Mouse (Mus musculus): Measurements from ENCODE around the gene Fbxo24. TPM values are rescaled to one million over a fixed set of nuclear protein-coding genes. Genes with fewer than 3 reads are reported as not detected.

Fbxo24 gene
- polyA plus RNA-seq, 2 experiments from 2014 or later: 0.46 to 0.49 TPM

GRCm38 (mm10) chr5:137600619-137601364 lies 28.0 kb downstream of the Fbxo24 start, which contains the start of gene Mospd3:
Gene Mospd3, minus strand, starts transcription at chr5:137601058.
- peak; percentile 90 for ATAC-seq

GRCm38 (mm10) chr5:137600281-137600618 lies 28.6 kb downstream of the Fbxo24 start:
- ATAC-seq: no peak

DNA sequence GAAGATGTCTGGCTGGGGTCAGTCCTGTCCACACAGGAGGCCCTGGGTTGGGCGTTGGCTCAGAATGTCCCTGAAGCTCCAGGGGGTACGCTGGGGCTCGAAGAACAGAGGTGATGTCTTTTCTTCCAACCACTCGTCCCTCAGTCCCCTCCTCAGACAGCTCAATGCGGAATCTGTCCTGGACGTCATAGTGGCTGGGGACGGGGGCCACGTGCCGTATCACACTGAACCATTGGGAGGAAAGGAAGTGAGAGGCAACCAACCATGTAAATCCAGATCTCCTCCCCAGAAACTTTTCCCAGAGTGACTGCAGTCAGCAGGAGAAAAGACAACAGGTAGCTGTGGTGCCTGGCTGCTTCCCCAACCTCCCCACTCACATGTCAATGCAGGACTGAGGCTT lies 29.2 kb downstream of the Fbxo24 start:
- no peak for ATAC-seq

DNA sequence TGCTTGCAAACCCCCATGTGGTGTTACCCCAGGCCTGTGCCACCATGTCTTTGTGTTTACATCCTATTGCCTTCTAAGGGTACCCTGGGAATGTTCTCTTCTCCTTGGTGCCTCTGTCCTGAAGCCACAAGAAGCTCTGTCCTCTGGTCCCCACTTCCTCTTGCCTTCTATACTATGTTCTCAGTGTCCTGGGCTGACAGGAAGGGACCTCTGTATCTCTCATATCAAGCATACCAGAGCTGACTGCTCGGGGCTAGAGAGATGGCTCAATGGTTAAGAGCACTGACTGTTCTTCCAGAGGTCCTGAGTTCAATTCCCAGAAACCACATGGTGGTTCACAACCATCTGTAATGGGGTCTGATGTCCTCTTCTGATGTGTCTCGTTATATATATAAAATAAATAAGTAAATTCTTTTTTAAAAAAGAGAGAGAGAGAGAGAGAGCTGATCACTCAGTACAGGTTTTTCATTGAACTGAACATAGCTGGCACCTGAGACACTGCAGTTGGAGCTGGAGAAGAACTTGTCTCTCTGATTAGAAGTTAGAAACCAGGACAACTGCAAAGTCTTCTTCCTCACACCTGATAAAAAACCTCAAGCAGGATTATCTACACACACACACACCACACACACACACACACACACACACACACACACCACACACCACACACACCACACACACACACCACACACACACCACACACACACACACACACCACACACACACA lies 30.5 kb downstream of the Fbxo24 start:
- ATAC-seq: no peak

GRCm38 (mm10) chr5:137597625-137598024 lies 31.2 kb downstream of the Fbxo24 start:
- no peak for ATAC-seq

DNA sequence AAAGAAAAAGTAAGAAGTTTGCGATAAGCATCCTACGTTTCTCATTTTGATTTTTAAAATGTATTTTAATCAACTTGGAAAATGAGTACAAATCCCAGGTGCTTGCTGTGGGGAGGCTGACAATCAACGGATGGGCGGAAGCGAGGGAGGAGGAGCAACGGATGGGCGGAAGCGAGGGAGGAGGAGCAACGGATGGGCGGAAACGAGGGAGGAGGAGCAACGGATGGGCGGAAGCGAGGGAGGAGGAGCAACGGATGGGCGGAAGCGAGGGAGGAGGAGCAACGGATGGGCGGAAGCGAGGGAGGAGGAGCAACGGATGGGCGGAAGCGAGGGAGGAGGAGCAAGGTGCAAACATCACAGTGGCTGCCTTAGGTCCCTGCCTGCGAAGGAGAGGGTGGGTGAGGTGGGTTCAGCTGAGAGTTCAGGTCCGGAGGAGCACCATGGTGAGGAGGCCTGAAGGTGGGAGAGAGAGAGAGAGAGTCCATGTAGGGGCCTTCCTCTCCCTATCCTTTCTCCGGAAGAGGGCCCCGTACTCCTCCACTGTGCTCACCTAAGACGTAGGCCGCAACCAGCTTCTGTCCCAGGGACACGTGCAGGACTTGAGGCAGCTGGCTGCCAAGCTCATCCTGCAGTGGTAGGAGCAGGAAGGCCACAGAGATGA lies 32.1 kb downstream of the Fbxo24 start:
- no peak for ATAC-seq

DNA sequence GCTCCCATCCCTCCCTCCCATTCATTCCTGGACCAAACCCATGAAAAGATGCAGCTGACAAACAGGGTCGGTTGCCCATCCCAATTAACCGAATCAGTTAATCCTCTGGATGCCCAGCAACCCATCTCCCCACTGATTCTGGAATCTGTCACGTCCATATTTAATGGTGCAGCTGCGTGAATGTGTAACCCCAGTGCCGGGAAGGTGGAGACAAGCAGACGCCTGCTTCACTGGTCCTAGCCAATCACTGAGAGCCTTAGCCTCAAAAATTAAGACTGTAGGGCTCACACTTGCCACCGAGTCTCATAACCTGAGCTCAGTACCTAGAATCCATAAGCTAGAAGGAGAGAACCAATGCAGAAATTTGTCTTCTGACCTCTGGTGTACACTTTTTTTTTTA lies 32.9 kb downstream of the Fbxo24 start:
- no peak for ATAC-seq

DNA sequence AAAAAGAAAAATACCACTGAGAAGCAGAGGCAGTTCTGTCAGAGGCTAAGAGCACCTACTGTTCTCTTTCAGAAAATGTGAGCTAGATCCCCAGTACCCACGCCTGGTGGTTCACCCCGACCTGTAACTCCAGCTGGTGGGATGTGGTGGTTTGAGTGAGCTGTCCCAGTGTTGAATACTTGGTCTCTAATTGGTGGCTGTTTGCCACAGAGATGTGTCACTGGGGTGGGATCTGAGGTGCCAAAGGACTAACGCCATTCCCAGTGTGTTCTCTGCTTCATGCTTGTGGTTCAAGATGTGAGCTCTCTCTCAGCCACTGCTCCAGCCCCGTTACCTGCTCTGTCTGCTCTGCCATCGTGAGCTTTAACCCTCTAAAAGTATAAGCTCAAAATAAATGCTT lies 38.3 kb downstream of the Fbxo24 start:
- no peak for ATAC-seq

DNA sequence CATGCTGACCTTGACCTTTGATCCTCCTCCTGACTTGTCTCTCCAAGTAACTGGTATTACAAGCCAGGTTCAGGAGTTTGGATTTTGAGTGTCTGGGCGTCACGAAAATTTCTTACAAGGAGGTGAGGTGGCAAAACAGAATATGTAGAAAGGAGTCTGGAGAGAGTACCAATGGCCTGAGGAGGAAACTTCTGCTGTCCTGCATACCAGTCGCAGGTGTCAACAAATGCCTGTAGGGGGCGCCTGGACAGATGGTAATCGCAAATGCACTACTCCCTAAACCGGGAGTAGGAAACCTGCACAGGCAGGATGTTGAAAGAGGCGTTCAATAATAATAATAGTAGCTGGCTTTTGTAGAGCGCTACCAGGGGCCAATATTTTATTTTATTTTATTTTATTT lies 43.8 kb downstream of the Fbxo24 start:
- peak; percentile 60 for ATAC-seq

DNA sequence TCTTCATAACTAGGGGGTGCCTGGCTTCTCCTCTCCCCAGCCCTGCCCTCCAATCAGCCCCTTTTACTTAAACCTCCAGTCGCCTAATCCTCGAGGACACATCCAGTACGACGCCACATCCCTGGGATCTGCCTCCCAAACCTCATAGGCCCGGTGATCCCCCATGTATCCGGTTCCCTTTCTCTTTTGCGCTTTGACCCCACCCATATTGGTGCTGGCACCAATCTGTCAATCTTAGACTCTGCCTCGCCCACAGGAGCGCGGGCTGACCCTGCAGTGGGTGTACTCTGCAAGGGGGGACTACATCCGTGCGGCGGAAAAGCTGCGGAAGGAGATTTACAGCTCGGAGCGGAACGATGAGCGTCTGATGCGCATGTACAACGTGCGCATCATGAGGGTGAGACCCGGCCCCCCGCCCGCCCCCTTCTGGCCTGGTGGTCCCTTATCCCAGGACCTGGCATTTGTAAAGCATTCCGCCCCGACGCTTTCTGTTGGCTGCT lies 45.1 kb downstream of the Fbxo24 start:
- ATAC-seq: no peak

GRCm38 (mm10) chr5:137582702-137583101 lies 46.1 kb downstream of the Fbxo24 start:
- ATAC-seq: no peak

- ATAC-seq: no peak
These were observed 48.6 kb downstream of the Fbxo24 start for GRCm38 (mm10) chr5:137580246-137580645.

GRCm38 (mm10) chr5:137574470-137574901 lies 54.3 kb downstream of the Fbxo24 start:
- no peak for ATAC-seq

DNA sequence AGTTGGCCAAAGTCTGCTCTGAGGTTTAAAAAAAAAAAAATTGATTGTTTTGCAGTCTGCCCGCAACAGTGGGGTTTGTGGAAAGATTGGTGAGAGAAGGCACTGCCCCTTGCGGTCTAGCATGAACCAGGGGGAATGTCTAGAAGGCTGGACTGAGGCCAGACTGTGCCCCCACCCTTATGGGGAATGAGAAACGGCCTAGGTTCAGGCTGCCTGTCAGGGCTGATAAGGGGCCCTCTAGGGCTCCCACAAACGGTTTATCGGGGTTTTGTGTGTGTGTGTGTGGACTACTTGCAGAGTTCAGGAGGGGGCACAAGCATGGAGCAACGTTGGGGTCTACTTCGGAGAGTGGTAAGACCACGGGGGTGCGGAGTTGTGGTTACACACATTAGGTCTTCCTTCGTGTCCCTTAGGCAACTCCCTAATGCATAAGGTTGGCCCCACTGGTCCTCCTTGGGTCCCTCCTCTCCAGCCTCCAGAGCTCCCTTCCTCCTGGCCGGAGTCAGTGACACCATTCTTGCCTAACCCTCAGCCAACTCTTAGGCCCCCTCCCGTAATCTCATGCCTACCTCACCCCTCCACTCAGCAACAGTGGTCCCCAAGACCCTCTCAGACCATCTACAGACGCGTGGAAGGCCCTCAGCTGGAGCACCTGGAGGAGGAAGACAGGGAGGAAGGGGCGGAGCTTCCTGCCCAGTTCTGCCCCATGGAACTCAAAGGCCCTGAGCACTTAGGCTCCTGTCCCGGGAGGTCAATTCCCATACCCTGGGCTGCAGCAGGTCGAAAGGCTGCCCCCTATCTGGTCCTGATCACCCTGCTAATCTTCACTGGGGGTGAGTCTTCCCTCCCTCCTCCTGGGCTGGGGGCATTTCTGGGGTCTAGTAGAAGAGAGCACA lies 57.9 kb downstream of the Fbxo24 start:
- no peak for ATAC-seq

DNA sequence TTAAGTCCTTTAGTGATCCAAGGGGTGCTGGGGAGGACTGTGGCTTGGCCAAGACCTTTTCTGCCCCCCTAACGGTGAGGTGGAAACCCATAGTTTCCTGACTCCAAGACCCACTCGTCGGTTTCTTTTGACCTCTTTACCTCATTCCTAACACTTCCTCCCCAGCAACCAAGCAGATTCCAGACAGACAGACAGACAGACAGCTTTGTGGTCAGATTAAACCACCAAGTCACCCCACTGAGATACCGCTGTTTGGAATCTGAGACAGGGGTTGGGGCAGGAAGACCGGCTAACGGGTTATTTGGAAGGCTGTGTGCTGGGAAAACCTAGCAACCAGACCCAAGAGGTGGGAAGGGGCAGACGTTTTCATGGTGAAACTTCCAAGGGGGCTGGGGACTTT lies 58.6 kb downstream of the Fbxo24 start:
- no peak for ATAC-seq

DNA sequence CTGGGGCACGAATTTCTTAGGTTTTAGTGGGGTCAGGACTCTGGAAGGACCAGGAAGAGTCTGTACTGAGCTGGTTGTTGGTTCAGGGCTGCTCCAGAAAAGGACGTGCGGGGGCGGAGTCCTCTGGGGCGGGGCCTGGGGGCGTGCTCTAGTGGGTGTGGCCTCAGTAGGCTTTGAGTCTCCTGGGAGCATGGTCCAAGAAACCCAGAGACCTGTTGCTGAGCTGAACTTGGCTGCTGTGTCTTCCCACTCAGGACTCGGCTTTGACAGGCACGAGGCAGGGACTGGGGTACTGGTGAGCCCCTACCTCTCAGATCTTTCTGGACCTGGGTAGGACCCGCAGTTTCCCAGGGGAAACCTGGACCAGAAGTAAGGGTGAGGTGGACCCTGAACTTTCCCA lies 59.1 kb downstream of the Fbxo24 start, which contains the start of gene Tfr2:
Gene Tfr2 (plus strand): TSS at position 176 of the 400 bp plus-strand sequence.
- peak; percentile 74 for ATAC-seq

- no peak for ATAC-seq
These were observed 59.8 kb downstream of the Fbxo24 start for GRCm38 (mm10) chr5:137569031-137569430.

- ATAC-seq: no peak
These were observed 60.5 kb downstream of the Fbxo24 start for GRCm38 (mm10) chr5:137568223-137568798.

DNA sequence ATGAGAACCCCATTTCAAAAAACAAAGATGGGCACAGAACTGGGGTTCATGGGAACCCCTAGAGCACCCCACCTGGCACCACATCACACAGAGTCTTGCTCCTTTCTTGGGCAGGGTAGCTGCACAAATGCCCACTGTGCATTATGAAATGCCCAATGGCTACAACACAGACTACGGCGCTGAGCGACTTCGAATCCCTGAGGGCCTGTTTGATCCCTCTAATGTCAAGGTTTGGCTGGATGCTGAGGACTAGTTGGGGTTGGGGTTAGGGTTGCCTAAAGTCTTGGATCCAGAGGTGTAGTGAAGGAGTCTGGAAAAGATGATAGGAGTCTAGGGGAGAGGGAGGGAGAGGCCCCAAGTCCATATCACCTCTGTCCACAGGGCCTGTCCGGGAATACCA lies 62.4 kb downstream of the Fbxo24 start:
- no peak for ATAC-seq

- no peak for ATAC-seq
These were observed 63.1 kb downstream of the Fbxo24 start for GRCm38 (mm10) chr5:137565744-137566143.

DNA sequence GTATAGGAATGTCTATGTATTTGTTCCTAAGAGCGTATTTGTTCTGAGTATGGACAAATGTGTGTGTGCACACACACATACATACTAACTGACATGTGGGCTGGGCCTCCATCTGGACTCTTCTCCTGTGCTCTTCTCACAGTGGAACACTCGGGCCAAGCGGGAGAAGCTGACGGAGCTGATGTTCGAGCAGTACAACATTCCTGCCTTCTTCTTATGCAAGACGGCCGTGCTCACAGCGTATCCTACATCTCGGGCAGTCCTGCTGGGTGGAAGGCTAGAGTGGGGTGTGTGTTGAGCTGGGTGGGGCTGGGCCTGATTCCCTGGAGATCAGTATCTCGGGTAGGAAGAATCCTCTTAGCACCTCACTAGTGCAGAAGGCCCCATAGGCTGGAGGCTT lies 65.8 kb downstream of the Fbxo24 start:
- ATAC-seq: no peak

All from CD4-positive, CD25-positive, alpha-beta regulatory T cell, adult 4 months (primary cell).